Mouse (Mus musculus): ENCODE results near the gene Tcf12.

Tcf12 gene

GRCm38 (mm10) chr9:71835203-71835815 is 276.4 kb downstream of the Tcf12 start:
- DNase-seq (ENCODE audit: low read depth) = no peak

DNA sequence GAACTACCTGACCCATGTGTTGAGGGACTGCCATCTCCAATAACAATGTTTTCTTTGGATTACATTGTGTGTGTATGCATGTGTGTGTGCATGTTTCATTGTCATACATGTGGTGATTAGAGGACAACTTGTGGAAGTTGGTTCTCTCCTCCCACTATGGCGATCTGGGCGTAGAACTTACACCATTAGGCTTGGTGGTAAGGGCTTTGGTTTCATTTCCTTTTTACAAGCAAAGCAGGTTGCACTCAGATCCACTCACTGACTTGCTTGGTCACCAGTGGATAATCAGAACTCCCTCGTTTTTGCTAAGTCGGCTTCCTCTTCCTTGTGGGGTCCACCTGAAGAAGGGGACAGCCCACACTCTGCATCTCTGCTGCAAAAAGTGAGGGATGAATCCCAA is 277.0 kb downstream of the Tcf12 start:
- no peak for DNase-seq (ENCODE audit: low read depth)

DNA sequence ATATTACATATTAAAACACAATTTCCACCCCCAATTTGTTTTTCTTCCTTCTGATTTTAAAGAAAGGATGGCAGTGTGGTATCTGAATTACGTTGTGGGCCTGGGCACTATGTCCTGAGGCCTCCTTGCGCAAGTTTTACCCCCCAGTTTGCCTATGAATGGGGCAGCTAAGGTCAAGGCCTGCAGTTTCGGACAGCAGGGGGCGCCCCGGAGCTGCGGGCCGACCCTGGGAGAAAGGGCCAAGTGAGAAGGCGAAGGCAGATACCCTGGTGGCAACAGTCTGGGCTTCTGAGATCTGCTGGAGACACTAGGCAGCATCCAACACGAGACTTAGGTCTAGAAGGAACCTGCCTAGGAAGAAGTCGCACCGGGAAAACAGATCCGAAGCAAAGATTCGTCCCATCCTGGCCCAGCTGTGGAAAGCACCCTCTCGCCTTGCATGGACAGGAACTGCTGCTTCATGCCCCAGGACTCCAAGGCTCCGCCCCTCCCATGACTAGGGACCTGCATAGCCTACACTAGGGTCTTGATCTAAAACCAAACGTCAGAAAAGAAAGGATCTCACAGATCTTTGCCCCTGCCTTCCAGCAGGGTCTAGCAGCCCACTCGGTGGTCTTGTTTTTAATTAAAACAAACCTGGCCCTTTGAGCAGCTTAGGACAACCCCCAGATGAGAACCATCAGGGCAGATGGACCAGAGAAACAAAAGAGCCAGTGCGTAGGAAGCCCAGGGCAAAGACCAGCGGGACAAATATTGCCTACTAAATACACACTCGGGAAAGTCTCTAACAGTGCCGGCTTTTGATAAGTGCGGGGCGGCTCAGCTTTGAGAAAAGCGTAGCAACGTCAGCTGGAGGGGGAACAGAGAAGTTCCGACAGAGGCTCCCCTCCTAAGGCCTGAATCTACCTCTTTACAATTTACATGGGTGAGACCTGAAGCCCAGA is 279.6 kb downstream of the Tcf12 start:
- peak; percentile 69 for DNase-seq (ENCODE audit: low read depth)

- no peak for DNase-seq (ENCODE audit: low read depth)
These were observed 280.7 kb downstream of the Tcf12 start for GRCm38 (mm10) chr9:71830994-71831393.

GRCm38 (mm10) chr9:71830365-71830764 is 281.3 kb downstream of the Tcf12 start:
- no peak for DNase-seq (ENCODE audit: low read depth)

DNA sequence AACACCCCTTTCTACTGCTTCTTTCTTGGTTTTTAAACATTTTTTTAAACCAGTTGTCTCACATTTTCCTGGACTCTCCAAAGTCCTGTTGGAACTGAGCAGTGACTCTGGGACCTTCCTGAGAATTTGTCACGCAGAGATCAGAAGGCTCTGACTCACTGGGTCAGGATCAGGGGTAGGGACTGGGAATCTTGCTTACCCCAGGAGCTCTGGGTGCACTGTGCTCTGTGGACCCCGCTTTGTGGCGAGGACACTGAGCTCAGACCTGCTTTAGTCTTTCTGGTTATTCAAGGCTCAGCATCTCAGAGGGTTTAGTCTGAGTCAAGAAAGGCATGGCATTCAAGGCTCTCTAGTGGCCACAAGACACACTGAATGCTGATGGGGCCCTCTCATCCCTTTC is 281.9 kb downstream of the Tcf12 start:
- DNase-seq (ENCODE audit: low read depth) = no peak

DNA sequence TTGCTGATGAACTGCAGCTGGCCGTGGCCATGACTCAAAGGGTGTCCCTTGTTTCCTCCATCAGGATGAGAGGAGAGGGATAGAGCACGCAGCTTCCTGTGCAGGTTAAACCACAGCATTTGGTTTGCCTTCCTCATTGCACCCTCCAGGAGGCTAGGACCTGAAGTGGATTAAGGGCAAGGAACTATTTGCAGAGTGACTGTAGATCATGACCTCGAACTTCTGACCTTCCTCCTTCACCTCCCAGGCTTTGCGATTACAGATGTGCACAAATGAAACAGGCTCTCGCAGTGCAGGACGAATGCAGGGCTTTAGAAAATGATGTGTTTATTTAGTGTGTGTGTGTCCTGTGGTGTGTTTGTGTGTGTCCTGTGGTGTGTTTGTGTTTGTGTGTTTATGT is 282.5 kb downstream of the Tcf12 start:
- DNase-seq (ENCODE audit: low read depth) = no peak

DNA sequence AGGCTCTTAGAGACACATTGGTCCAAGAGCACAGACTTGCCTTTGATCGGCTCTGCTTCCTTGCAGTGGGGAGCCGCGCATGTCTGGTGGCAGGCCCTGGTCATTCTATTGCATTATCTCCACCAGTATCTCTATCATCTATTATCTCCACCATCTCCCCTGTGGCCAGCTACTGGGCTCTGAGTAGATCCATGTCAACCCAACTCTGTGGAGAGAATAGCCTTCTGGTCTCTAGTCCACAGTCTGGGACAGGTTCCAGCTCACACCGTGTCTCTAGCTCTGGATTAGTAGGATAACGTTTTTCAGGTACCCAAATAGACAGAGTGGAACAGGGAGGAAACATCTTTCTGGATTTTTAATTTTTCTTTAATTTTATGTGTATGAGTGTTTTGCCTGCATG is 284.3 kb downstream of the Tcf12 start:
- DNase-seq (ENCODE audit: low read depth) = no peak

DNA sequence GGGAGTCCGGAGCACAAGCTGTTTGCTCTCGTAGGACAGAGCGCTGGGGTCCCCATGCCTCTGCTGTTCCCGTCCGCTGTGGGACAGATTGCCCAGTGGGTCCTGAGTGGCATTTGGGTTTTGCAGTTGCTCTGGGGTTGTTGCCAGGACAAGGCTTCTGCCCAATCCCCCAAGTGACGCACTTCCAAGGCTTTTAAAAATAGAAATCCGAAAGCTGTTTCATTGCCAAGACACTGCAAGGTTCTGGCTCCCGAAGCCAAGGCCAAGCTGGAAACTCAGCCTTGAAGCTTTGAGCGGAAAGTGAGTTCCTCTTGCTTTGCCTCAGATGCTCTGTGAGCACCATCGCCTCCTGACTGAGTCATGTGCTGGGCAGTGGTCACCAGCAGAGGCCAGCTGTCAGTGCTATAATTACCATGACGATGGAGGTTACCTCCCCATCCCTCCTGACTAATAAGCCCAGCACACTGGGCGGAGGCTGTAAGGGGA is 285.6 kb downstream of the Tcf12 start:
- no peak for DNase-seq (ENCODE audit: low read depth)

- no peak for DNase-seq (ENCODE audit: low read depth)
These were observed 289.7 kb downstream of the Tcf12 start for GRCm38 (mm10) chr9:71822003-71822402.

GRCm38 (mm10) chr9:71818453-71818852 is 293.2 kb downstream of the Tcf12 start:
- no peak for DNase-seq (ENCODE audit: low read depth)

- no peak for DNase-seq (ENCODE audit: low read depth)
These were observed 295.6 kb downstream of the Tcf12 start for GRCm38 (mm10) chr9:71816121-71816520.

GRCm38 (mm10) chr9:71813565-71813964 is 298.1 kb downstream of the Tcf12 start:
- DNase-seq (ENCODE audit: low read depth) = no peak

GRCm38 (mm10) chr9:71812914-71813313 is 298.8 kb downstream of the Tcf12 start:
- DNase-seq (ENCODE audit: low read depth) = no peak

GRCm38 (mm10) chr9:71812402-71812801 is 299.3 kb downstream of the Tcf12 start:
- DNase-seq (ENCODE audit: low read depth) = no peak

DNA sequence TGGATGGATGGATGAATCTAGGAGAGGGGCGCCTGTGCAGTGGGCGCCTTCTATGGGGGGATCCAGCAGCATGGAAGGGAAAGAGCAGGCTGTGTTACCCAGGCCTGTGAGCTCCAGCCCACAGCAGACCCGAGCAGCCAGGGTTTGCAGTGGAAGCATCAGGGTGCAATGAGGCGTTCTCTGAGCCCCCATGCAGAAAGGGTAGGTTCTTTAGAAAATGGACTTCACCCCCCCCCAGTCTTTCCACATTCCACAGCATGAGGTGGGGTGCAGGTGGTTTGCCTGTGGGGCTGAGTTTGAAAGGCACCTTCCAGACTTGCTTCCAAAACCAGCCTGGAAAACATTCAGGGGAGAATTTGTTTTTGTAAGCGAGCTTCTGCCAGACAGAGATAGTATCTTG is 300.3 kb downstream of the Tcf12 start:
- no peak for DNase-seq (ENCODE audit: low read depth)

GRCm38 (mm10) chr9:71810723-71811122 is 300.9 kb downstream of the Tcf12 start:
- DNase-seq (ENCODE audit: low read depth) = no peak

- DNase-seq (ENCODE audit: low read depth) = no peak
These were observed 302.9 kb downstream of the Tcf12 start for GRCm38 (mm10) chr9:71808640-71809254.

DNA sequence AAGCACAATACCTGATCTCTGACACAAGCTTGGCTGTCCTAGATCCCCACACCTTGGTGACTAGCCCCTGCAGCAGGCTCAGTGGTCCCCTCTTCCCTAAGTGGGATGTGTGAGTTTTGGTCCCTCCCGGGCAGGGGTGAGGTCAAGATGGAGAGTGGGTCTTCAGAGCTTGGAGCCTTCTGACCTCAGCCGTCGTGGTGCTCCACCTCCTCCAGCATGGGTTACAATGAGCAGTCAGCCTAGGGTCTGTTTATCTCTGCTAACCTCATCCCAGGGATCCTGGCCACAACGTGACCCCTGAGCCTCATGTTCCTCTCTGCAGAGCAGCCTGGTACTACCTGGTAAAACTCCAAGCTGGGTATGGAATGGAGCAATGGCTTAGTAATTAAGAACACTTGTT is 303.9 kb downstream of the Tcf12 start:
- DNase-seq (ENCODE audit: low read depth) = no peak

DNA sequence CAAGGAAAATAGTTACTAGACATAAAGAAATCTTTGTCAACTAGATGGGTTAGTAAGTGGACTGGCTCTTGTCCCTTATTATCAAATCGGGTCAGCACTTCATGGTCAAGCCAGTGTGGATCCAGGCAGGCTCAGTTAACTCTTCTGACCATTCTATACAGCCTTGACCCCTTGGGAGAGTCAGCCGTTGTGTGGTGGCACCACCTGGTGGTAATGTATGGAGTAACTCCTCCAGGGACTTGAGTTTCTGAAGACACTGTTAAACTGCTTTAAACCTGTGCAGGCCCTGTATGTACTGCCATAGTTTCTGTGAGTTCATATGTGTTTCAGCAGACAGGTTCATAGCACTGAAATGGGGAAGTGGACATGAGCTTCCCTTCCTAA is 305.3 kb downstream of the Tcf12 start:
- peak; percentile 42 for DNase-seq (ENCODE audit: low read depth)

DNA sequence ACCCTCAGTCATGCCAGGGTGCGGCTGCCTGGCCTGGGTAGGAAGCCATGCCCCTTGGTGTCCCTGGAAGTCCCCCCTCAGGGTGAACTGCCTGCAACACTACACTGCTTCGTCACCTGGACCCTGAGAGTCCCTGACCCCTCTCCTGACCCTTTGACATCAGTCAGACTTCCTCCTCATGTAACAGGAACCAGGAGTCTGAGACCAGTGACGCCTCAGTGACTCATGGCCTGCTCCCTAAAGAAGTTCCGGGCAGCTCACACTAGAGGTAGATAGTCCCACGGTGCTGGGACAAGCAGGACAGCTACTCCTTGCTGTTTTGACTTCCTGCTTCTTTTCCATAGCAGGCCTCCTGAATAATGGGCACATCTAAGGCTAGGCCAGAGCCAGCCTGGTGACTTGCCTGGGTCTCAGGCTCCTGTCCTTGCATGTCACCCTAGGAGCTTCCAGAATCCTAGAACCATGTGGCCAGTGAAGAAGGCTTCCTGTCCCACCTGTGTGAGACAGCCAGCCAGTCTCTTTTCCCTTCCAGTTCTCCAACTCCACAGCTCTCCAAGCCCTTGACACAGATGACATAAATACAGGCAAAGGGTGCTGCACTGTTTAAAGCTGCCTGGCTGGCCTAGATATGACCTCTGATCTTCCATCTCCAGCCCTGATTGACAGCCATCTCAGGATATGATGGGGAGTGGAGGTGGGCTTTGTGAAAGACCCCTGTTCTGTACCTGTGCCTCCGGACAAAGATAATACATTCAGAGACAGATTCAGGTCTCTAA is 305.8 kb downstream of the Tcf12 start:
- no peak for DNase-seq (ENCODE audit: low read depth)

GRCm38 (mm10) chr9:71804116-71804515 is 307.6 kb downstream of the Tcf12 start:
- DNase-seq (ENCODE audit: low read depth) = no peak
